Mouse (Mus musculus) heart, postnatal 25 days (tissue): ENCODE results near the gene Myt1l. TPM values are rescaled to one million over a fixed set of nuclear protein-coding genes. Genes with fewer than 3 reads are reported as not detected.

Experiments used
- DNase-seq: peaks from one replicate; pipeline ENCODE4 v3.0.0; 2022; ENCODE audit warnings: low spot score
- intact Hi-C: fragments of 180-260 bp; cut with DNase I; formaldehyde crosslinking; loops from one replicate; pipeline ENCODE4 v1.15.1; 2025
- total RNA-seq, 2 experiments: library from RNA; stranded (reverse); gene quantifications; 2 replicates each; pipeline ENCODE4 v1.2.3; 2021

The Myt1l gene
- total RNA-seq, 2 experiments from 2014 or later = not detected

DNA sequence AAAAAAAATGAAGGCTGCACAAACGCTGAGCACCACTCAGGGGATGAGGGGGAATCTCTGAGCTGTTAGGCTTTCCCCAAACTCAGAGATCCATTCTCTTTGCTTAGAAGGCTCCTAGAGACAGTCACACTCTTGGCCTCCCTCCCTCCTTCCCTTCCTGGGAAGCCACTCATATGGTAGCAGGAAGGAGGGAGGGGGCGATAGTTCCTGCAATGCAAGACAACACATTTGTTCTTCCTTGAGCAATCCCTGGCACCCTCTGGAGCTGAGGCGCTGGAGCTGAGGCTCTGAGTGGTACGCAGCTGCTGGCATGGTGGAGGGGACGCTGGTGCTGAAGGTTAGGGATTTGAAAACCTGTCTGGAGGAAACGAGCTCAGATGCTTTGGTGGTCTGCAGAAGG is 28.7 kb downstream of the Myt1l start:
- intact Hi-C loops = no loop called here
- DNase-seq = no peak

DNA sequence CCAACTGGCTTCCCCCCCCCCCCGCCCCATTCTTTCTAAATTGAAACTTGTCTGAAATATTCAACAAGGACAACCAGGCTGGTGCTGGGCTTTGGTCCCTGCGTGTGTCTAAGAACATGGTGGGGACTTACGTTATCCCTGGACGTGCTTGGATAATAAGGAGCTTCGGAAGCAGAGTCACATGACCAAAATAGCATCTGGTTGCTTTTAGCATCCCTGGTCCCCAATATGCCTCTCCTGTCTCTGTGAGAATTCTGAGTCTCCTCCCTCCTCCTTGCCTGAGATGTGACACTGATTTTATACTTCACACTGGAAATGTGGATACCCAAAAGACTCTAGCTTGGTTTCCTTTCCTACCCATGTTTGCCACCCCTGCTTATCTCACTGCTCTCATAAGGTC is 31.6 kb downstream of the Myt1l start:
- DNase-seq = no peak
- intact Hi-C loops = no loop called here

DNA sequence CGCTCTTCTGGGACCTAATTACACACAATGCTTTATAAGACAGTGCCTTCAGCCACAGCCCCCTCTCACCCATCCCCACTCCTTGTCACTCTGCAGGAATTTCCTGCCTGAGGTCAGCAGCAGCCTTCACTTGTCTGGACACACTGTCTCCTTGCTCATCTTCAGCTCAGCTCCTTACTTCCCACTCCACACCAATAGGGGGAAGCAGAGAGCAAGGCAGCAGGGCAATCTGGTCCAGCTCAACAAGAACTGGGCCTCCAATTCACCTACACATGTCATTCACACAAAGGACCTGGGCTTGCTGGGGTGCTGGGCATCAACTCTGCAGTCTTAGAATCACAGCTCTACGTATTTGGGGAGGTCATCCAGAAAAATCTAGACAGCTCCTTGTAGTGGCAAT is 33.0 kb downstream of the Myt1l start:
- intact Hi-C loops = no loop called here
- no peak for DNase-seq

DNA sequence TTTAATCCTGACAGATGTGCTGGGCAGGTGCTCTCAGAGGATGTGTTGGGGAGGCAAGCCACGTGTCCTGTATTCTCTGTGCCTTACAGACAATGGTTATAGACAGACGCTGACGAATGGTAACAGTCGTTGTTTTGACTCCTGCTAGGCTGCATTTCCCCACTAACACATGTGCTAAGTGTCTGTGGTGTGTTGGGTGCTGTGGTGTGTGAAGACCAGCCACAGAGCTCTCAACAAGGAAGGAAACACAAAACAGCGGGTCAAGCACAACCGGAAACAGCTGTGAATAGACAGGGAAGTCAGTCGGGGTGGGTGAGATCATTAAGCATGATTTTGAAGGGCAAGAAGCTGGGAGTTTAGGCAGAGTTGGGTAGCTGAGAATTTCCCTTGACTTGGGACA is 41.1 kb downstream of the Myt1l start:
- no peak for DNase-seq
- intact Hi-C loops = no loop called here

DNA sequence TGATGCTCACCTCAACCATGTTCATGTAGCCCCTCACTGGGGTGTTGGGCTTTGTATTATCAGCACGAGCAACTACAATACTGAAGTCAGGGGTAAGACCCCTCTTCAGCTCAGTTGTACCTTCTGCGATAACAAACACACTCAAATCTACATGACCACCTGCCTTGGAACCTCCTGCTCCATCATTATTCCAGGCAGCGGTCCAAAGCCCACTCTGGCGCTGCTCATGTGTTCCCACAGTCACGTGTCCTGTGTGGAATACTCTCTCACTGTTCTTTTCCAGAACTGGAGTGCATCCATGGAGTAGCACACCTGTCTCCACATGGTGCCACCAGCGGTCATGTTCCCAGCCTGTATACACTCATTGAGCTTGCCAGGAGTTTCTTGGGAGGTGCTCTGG is 42.2 kb downstream of the Myt1l start:
- intact Hi-C loops = no loop called here
- DNase-seq = no peak

DNA sequence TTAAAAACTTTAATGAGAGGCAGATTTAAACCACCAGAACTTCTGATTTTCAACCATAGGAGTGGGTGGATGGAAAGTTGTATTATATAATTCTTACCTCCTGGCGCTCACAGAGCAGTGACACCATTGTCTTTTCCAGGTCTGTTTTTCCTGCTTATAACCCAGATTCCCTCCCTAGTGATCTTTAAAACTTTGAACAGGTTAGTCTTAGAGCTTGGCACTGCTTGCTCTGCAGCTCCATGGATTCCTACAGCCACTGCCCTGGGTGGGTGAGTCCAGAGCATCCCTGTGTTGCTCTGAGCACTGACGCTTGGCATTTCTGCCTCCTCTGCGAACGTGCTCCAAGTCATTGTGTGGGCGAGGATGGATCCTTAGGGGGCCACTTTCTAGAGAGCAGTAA is 43.4 kb downstream of the Myt1l start:
- intact Hi-C loops = no loop called here

DNA sequence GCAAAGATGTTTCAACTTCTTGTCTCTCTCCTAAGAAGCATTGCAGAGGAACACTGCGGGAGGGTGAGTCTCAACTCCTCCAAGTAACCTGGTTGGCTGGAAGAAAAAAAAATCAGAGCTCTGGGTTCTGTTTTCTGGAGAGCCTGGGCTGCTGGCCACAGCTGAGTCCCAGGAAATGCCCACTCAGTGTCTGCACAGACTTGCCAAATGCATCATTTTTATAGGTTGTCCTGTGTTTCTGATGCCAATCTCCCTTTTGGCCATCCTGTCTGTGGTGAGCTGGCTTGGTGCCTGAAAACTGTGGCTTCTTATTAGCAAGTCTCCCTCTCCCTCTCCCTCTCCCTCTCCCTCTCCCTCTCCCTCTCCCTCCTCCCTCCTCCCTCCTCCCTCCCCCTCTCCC is 65.6 kb downstream of the Myt1l start:
- DNase-seq = no peak
- intact Hi-C loops = no loop called here

More for the DNA sequence above, 43.4 kb downstream of the Myt1l start:
- DNase-seq = no peak

DNA sequence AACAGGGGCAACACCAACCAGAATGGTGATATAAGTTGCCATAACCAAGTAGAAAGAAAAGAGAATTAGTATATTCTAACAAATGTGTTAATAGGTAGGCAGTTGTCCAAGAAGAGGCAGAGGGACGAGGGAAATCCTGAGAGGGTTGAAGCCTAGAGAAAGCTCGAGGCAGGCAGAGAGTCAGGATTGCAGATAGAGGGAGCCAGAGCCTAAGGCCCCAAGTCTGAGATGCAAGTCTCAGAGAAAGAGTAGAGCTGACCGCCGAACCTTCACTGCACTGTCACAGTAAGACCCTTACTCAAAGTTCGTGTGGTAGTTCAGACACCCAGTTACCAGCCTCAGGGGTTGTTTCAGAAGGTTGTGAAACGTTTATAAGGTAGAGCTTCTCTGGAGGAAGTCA is 71.7 kb downstream of the Myt1l start:
- DNase-seq = no peak

DNA sequence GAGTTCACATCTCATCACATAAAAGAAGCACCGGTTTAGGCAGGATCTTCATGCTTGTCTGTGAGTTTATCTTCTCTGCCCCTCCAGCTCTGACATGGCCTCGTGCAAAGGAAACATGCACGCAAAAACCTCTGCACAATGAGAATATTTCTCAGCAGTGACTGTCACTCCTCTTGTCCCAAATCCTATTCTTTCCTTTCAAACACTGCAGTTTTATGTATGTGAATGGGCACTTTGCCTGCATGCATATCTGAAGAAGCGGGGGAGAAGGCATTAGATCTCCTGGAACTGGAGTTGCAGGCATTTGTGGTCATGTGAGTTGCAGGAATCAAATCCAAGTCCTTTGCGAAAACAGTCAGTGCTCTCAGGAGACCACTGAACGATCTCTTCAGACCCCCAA is 73.0 kb downstream of the Myt1l start:
- intact Hi-C loops = no loop called here
- no peak for DNase-seq

More for the DNA sequence above, 71.7 kb downstream of the Myt1l start:
- intact Hi-C loops = no loop called here

DNA sequence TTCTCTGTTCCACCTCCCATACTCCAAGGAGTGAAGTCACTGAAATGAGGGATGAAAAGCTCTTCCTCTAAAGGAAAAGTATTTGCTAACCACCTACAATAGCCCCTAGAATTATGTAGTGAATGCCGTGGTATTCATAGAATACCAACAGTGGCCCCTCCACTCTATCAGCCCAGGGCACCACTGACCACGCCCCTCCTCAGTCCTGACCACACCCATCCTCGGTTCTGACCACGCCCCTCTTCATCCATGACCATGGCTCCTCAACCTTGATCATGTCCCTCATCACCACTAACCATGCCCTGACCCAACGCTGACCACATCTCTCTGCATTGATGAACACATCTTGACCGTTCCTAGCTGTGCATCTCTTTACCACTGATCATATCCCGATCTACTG is 76.5 kb downstream of the Myt1l start:
- intact Hi-C loops = no loop called here

DNA sequence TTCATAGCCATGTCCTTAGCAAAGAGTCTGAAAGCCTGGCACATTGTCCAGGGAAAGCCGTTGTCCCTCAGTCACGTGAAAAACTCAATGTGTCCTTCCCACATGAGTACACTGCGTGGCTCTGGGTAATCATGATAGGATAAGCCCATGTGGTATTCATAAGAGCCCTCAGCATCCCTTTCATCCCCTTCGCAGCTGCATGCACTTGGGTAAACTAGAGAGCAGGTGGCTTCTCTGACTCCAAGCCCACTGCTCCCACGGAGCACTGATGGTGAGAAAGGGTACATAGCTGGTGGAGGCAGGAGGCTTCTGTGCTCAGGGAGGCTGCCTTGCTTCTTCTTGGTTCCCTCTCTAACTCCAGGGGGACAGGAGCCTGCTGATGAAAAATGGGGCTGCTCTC is 76.9 kb downstream of the Myt1l start:
- no peak for DNase-seq
- intact Hi-C loops = no loop called here

More for the DNA sequence above, 76.5 kb downstream of the Myt1l start:
- no peak for DNase-seq

DNA sequence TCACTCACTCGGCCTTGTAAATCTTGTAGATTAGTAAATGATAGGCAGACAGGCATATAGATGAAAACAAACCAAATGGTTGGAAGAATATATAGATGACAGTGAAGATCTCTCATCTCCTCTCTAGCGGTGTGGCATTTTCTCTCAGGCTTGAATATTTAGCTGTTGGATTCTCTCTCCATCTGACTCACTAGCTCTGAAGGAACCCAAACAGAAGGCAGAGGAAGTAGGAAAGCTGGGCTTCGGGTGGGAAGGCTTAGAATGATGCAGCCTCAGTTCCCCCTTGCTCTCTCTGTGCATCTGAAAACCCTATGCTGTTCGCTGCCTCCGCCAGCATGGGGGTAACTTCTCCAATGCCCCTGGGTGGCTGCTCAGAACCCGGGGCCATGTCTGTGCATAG is 78.0 kb downstream of the Myt1l start:
- intact Hi-C loops = no loop called here

DNA sequence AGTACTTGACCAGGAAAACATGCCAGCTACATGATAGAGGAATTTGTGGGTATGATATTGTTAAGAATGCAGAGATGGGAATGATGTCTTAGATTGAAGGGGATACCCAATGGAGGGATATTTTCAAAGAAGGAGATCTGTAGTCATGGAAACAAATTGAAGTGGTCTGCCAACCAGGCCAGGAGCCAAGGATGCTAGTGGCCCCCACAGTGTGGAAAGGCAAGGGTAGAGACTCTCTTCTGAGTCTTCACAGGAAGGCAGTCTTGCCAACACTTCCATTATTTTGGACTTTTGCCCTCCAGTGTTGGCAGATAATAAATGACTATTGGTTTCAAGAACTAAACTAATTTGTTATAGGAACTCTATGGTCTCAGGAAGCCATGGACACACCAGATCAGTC is 89.6 kb downstream of the Myt1l start:
- no peak for DNase-seq
- intact Hi-C loops = no loop called here

More for the DNA sequence above, 78.0 kb downstream of the Myt1l start:
- DNase-seq = no peak

DNA sequence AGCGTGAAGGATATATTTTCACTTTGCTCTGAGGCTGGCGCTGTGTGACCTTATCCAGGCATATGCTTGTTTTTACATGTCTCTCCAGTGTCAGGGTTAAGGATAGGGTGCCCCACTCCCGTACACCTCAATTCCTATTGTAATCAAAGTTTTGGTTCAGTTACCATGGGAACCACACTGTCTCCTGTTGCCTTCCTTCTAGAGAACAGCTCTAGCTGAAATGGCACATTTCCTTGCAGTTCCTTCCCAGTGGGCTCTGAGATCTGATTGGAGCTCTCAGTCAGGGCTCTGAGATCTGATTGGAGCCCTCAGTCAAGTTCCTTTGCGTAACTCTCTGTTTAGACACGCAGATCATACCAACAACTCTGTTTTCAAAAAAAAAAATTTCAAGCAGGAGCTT is 93.3 kb downstream of the Myt1l start:
- intact Hi-C loops = no loop called here
- DNase-seq = no peak

DNA sequence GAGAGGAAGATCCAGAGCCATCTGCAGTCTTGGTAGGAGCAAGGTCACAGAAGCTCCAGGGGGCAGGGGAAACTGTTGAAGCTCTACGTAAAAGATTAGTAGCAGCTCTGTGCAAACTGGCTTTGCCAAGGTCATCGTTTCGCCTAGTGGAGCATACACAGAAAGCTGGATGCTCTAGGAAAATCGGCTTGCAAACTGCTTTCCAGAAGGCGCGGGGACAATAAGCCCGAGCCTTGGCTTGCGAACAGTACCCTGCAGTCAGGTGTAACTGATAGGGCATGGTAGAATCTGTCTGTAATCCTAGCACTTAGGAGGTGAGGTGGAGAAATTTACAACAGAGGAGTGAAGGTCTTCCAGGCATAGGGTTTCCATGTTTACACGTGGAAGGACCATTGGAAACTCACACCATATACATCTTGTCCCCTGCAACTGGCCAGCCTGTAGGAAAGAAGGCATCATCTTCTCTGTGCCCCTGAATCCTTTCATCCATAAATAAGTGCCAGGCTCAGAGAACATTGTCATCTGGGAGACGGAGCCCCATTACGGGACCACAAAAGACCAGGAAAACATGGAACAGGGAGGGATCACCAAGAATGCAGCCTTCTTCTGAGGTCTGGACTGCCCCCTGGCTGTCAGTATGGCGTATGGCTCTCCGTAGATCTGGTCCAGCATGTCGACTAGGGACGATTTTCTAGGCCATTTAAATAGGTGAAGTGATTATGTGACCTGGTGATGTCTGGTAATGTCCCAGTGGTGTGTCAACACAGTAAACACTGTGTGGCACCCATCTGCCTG is 100.0 kb downstream of the Myt1l start:
- DNase-seq = no peak
- intact Hi-C loops = no loop called here

DNA sequence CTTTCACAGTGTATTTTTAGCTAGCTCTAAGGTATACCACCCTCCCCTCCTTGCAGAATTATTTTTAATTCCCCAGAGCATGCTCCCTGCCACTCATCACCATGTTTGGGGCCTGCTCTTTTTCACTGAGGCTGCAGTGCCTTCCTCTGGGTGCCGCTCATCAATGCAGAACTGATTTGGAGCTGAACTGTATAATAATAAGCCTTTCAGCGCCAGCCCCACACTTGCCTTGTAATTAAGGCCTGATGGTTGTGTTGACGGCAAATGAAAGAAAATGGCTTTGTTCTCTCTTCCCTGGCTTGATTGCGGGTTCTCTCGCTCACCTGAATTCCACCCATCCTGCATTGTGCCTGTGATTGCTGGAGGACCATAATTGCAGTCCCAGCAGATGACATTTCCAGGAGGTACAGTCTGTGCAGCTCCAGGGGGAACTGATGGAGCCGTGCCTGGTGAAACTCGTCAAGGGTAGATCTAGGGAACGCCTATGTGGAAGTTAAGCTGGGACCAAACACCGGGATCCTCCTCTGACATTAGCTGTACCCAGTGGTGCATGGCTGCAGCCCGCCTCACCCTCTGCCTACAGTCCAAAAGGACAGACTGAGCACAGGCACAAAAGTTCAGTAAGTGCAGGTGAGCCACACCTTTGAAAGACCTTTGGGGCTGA is 101.8 kb downstream of the Myt1l start:
- intact Hi-C loops = no loop called here
- DNase-seq = no peak

DNA sequence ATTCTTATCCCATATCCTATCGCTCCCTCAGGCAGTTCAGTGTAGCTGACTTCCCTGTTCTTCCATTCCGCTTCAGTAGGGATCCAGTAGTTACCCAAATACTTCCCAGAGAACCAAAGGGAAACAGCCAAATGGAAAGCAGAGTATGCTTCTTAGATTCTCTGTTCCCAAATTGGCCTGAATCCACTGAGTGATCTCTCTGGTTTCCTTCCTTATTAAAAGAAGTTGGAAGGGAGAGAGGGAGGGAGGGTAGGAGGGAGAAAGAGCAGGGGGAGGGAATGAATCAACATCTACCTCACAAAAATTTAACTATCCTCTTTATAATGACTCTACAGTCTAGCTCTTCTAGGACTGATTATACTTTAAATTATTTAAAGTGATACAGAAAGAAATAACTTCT is 106.3 kb downstream of the Myt1l start:
- no peak for DNase-seq
- intact Hi-C loops = no loop called here

DNA sequence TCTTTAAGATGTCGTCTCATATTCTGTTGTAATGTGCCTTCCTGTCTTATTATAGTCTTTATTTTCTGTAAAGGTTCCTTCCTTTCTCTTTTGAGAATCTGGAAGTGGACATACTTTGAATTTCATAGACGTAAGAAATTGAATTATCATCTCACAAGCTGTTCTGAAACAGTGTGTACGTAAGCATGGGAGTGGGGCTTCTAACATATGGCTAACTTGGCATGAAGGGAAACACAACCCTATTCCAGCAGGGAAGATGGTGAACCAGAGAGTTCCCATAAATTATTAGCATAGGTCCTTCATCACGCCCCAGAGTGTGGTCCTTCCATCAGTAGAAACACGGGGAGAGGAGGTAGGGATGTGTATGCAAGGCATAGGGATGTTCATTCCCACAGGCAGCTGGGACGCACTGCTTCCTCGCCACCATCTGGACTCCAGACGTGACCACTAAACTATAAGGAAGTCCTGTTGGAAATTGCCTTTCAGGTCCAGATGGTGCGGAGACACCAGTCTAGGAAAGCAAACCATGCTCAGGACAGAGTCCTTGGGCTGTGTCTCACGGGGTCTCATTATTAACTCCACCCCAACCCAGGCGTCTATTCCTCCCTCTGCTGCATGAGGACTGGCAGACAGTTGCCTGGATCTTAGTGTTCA is 111.5 kb downstream of the Myt1l start:
- intact Hi-C loops = no loop called here
- no peak for DNase-seq

DNA sequence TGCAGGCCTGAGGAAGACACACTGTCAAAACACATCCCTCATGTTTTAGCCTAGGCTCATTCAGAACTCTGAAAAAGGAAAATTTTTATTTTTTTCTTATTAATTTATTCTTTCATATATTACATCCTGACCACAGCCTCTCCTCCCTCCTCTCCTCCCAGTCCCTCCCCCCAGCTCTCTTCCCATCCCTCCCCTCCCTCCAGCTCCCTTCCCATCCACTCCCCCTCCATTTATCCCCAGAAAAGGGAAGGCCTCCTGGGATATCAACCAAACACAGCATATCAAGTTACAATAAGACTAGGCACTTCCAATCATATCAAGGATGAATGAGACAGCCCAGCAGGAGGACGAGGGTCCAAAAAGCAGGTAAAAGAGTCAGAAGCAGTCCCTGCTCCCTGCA is 112.0 kb downstream of the Myt1l start:
- intact Hi-C loops = no loop called here

DNA sequence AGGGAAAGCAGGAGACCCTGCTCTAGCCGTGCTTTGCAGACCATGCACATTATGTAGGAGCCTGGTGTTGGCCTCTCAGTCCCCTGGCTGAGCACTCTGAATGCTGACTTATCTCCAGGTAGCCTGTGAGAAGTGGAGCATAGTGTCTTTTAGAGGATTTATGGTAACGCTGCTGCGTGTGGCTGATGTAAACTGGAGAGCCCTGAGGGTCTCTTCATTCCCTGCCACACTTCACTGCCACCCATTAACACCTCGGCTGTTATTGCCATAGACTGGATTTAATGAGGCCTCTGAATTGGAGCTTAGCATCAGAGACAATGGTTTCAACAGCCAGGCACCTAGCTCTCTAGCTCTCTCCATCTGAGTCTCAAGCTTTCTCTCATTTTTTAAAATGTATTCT is 114.7 kb downstream of the Myt1l start:
- no peak for DNase-seq
- intact Hi-C loops = no loop called here

More for the DNA sequence above, 112.0 kb downstream of the Myt1l start:
- no peak for DNase-seq

DNA sequence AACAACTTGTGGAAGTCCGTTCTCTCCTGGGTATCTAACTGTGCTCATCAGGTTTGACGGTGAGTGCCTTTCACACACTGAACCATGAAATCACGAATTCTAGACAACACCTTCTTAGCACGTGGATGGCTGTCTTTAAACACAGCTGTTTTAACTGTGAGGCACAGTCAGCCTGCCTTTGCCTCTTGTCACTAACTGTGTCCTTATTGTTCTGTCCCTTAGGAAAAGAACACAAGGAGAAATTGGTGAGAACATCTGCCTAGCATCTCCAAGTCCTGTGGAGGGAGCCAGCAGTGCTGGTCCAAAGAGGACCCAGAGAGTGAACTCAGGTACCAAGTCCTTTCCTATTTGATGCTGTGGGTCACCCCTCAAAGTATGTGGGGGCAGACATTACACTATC is 115.9 kb downstream of the Myt1l start:
- intact Hi-C loops = no loop called here
- DNase-seq = no peak
